Mouse (Mus musculus) small intestine, adult 2 months (tissue): ENCODE measurements around the gene Selp.

Source experiments
- CTCF ChIP-seq: fragments of 200-500 bp; IDR thresholded peaks from 2 replicates; pipeline ENCODE4 v1.5.1; 2012; ENCODE audit warnings: low read depth, mild to moderate bottlenecking, control low read depth, inconsistent platforms, low read length, moderate library complexity, mixed read lengths; ENCODE audit not compliant: insufficient replicate concordance, insufficient read length; ENCODE audit errors: extremely low read depth
- POLR2A ChIP-seq: fragments of 200-500 bp; IDR thresholded peaks from 2 replicates; pipeline ENCODE4 v1.6.1; 2012; ENCODE audit warnings: low read depth, mild to moderate bottlenecking, control low read depth, inconsistent platforms, low read length, moderate library complexity

- no peak for TF ChIP-seq CTCF
- no peak for TF ChIP-seq POLR2A
Observed at GRCm38 (mm10) chr1:164152836-164153235, 37.8 kb downstream of the Selp start.
